Mouse (Mus musculus) midbrain, postnatal 0 days (tissue): ENCODE measurements around the gene Slc28a1. TPM values are rescaled to one million over a fixed set of nuclear protein-coding genes. Genes with fewer than 3 reads are reported as not detected.

Experiments
- ATAC-seq: fragments of 200-750 bp; cut with Nextera tagmentation; 2 replicates; pipeline ENCODE4 v1.8.0; 2017; ENCODE audit warnings: moderate number of reproducible peaks, mild to moderate bottlenecking, moderate TSS enrichment, moderate library complexity; ENCODE audit not compliant: low FRiP score
- DNase-seq: peaks from one replicate; pipeline ENCODE4 v3.0.0-alpha.2; 2015; ENCODE audit warnings: low spot score
- H3K27ac ChIP-seq: fragments of 300-500 bp; sonication (generic); 2 replicates; pipeline ENCODE4 v1.5.1; 2014; ENCODE audit warnings: low read depth, mild to moderate bottlenecking, low read length, mixed read lengths
- H3K27me3 ChIP-seq: fragments of 300-500 bp; sonication (generic); 2 replicates; pipeline ENCODE4 v1.6.1; 2014; ENCODE audit warnings: low read length, control low read depth, mixed read lengths; ENCODE audit not compliant: insufficient read depth
- H3K36me3 ChIP-seq: fragments of 300-500 bp; sonication (generic); 2 replicates; pipeline ENCODE4 v1.6.1; 2014; ENCODE audit warnings: low read length, control low read depth, mixed read lengths; ENCODE audit not compliant: insufficient read depth
- H3K4me1 ChIP-seq: fragments of 300-500 bp; sonication (generic); 2 replicates; pipeline ENCODE4 v1.6.1; 2014; ENCODE audit warnings: mild to moderate bottlenecking, control low read depth, antibody characterized with exemption, low read length, mixed read lengths; ENCODE audit not compliant: insufficient read depth
- H3K4me2 ChIP-seq: fragments of 300-500 bp; sonication (generic); 2 replicates; pipeline ENCODE4 v1.6.1; 2014; ENCODE audit warnings: low read depth, mild to moderate bottlenecking, low read length, mixed read lengths; ENCODE audit not compliant: poor library complexity, severe bottlenecking
- H3K4me3 ChIP-seq: fragments of 300-500 bp; sonication (generic); 2 replicates; pipeline ENCODE4 v1.5.1; 2014; ENCODE audit warnings: low read depth, mild to moderate bottlenecking, low read length, moderate library complexity
- H3K9ac ChIP-seq: fragments of 300-500 bp; sonication (generic); replicated peaks from 2 replicates; pipeline ENCODE4 v1.6.1; 2014; ENCODE audit warnings: mild to moderate bottlenecking, low read length, moderate library complexity, mixed read lengths; ENCODE audit not compliant: poor library complexity, severe bottlenecking
- H3K9me3 ChIP-seq: fragments of 300-500 bp; sonication (generic); 2 replicates; pipeline ENCODE4 v1.6.1; 2016; ENCODE audit warnings: low read length, control low read depth
- CTCF ChIP-seq: IDR thresholded peaks from 2 replicates; pipeline ENCODE4 v1.5.1; 2016; ENCODE audit warnings: antibody characterized with exemption, mild to moderate bottlenecking
- WGBS: fragments of 180-500 bp; shearing (Covaris S2); extraction: QIAGEN DNeasy Blood & Tissue Kit; methylation state at CpG from one replicate; pipeline ENCODE4 v1.1.7; 2014; 5-methylcytosine and 5-hydroxymethylcytosine counted together
- polyA plus RNA-seq: library from polyadenylated mRNA; unstranded; fragments of >200 nt; fragmentation: Nextera tagmentation; extraction: Ambion mirVana; gene quantifications from 2 replicates; pipeline ENCODE4 v1.2.1, GENCODE M21; 2015
- total RNA-seq: library from RNA; depleted of rRNA; stranded (reverse); fragments of >200 nt; gene quantifications from 2 replicates; pipeline ENCODE4 v1.2.3, GENCODE M21; 2014

Gene Slc28a1
- total and polyA plus RNA-seq, 2 experiments from 2014 or later, result 0.10 to 0.33 TPM

DNA sequence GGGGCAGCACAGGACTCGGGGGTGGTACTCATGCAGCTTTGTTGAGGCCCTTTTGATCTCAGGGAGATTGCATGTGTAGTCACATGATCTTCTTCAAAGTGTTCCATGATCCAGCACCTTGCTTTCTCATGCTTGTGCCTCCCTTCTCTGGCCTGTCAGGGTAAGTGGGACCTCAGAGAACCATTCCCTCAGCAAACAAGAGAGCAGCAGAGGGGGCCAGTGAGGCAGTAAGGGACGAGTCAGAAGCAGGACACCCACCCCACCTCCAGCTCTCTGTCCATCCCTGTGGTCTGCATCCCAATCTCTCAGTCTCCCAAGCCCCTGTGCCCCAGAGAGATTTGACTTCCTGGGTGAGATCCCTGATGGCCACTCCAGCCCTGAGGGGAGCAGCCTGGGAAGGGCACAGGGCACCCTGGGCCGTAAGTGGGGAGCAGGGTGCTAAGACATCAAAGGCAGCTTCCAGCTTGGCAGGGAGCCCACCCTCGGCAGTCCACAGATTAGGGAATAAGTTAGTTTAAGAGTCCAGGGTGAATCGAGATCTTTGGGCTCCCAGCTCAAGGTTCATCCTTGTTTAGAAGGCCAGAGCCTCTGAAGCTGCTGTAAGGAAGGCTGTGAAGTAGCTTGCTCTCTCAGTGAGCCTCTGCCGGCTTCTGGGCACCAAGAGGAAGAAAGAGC, 1.8 kb upstream of the Slc28a1 start:
- 48% methylated on average over 6 of the region's 6 CpGs for WGBS
- Histone ChIP-seq H3K9ac (no peak overlapping the region), H3K4me3 (no peak overlapping the region), H3K36me3 (no peaks in the 10 kb centered on the region), H3K4me1 (no peaks in the 10 kb centered on the region), H3K4me2 (no peak overlapping the region), H3K27me3 (no peaks in the 10 kb centered on the region), H3K27ac (no peak overlapping the region), H3K9me3 (no peaks in the 10 kb centered on the region)
- no peak; the same call in 1 of the 2 replicates for TF ChIP-seq CTCF
- ATAC-seq (no peak), DNase-seq (no peak)

- no peak overlapping the region for H3K4me3 ChIP-seq
- TF ChIP-seq CTCF, result no peak
- no peak overlapping the region for H3K27ac ChIP-seq
- H3K36me3 ChIP-seq, result no peaks in the 10 kb centered on the region
- H3K9ac ChIP-seq, result no peak overlapping the region
- H3K27me3 ChIP-seq, result no peaks in the 10 kb centered on the region
- ATAC-seq (no peak), DNase-seq (no peak)
- no peaks in the 10 kb centered on the region for H3K9me3 ChIP-seq
- no peaks in the 10 kb centered on the region for H3K4me1 ChIP-seq
- H3K4me2 ChIP-seq, result no peak overlapping the region
- 62% methylated on average over 3 of the region's 3 CpGs for WGBS
Measured at GRCm38 (mm10) chr7:81121099-81121498, 6.5 kb downstream of the Slc28a1 start.

DNA sequence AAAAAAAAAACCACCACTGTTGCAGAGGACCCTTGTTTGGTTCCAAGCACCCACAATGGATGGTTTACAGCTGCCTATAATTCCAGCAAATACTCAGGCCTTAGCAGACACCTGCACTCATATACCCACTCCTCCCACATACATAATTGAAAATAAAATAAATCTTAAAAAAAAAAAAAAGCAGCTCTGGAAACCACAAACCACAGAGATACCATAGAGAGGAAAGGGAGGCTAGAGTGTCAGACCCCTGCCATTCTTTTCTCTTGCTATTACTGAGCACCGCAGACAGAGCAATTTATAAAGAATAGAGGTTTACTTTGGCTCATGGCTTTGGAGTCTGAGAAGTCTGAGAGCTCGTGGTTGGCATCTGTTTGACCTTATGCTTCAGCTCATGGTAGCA, 8.2 kb downstream of the Slc28a1 start:
- ATAC-seq, result no peak
- TF ChIP-seq CTCF, result no peak
- Histone ChIP-seq H3K36me3 (no peaks in the 10 kb centered on the region), H3K9ac (no peak overlapping the region), H3K4me2 (no peak overlapping the region), H3K27me3 (no peaks in the 10 kb centered on the region), H3K9me3 (no peaks in the 10 kb centered on the region), H3K27ac (no peak overlapping the region), H3K4me1 (no peaks in the 10 kb centered on the region), H3K4me3 (no peak overlapping the region)
- DNase-seq, result no peak
- 70% methylated on average over 2 of the region's 2 CpGs for WGBS

GRCm38 (mm10) chr7:81123553-81123952, 9.0 kb downstream of the Slc28a1 start:
- Histone ChIP-seq H3K9me3 (no peaks in the 10 kb centered on the region), H3K27me3 (no peaks in the 10 kb centered on the region), H3K4me3 (no peak overlapping the region), H3K4me1 (no peaks in the 10 kb centered on the region), H3K4me2 (no peak overlapping the region), H3K27ac (no peak overlapping the region), H3K36me3 (no peaks in the 10 kb centered on the region), H3K9ac (no peak overlapping the region)
- ATAC-seq (no peak), DNase-seq (no peak)
- 96% methylated on average over 5 of the region's 5 CpGs for whole genome bisulfite sequencing
- TF ChIP-seq CTCF, result no peak

DNA sequence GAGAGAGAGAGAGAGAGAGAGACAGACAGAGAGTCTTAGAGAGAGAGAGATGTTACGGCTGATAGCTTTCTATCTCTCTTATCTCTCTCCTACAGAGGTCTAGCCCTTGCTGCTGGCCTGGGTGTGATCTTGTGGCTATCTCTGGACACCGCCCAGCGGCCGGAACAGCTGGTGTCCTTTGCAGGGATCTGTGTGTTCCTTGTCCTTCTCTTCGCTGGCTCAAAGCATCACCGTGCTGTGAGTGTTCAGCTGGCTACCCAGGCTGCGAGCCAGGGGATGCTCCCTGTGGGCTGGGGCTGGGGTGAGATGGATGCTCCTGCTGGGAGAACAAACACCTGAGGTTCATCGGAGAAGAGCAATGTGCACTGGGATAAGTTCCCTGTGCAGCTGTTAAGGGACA, 10.2 kb downstream of the Slc28a1 start:
- DNase-seq (no peak), ATAC-seq (no peak)
- no peaks in the 10 kb centered on the region for H3K9me3 ChIP-seq
- no peak overlapping the region for H3K4me3 ChIP-seq
- no peak overlapping the region for H3K27ac ChIP-seq
- no peaks in the 10 kb centered on the region for H3K4me1 ChIP-seq
- TF ChIP-seq CTCF, result no peak
- H3K36me3 ChIP-seq, result no peaks in the 10 kb centered on the region
- 81% methylated on average over 8 of the region's 8 CpGs for WGBS
- H3K9ac ChIP-seq, result no peak overlapping the region
- H3K27me3 ChIP-seq, result no peaks in the 10 kb centered on the region
- H3K4me2 ChIP-seq, result no peak overlapping the region

- no peak for TF ChIP-seq CTCF
- DNase-seq (peak; percentile 53), ATAC-seq (peak; percentile 60)
- 65% methylated on average over 10 of the region's 10 CpGs for WGBS
- Histone ChIP-seq H3K4me2 (no peak overlapping the region), H3K9me3 (no peaks in the 10 kb centered on the region), H3K4me3 (no peak overlapping the region), H3K4me1 (no peaks in the 10 kb centered on the region), H3K27me3 (no peaks in the 10 kb centered on the region), H3K9ac (no peak overlapping the region), H3K27ac (0 out of 2 replicates have a peak overlapping the region, but pooled peaks have one; percentile 47), H3K36me3 (no peaks in the 10 kb centered on the region)
Measured at GRCm38 (mm10) chr7:81125215-81126175, 10.9 kb downstream of the Slc28a1 start.
